Mouse (Mus musculus) lung, postnatal 4 days (tissue): ENCODE results near the gene Ralgapa1.
"Not testable (repeated sequence)": the region's sequence is repeated elsewhere in the genome, so short reads cannot be mapped to it uniquely, and the experiment has no call there.

Source experiments
- DNase-seq, 2 experiments: peaks; one replicate each; pipeline ENCODE4 v3.0.0; 2021

The Ralgapa1 gene

DNA sequence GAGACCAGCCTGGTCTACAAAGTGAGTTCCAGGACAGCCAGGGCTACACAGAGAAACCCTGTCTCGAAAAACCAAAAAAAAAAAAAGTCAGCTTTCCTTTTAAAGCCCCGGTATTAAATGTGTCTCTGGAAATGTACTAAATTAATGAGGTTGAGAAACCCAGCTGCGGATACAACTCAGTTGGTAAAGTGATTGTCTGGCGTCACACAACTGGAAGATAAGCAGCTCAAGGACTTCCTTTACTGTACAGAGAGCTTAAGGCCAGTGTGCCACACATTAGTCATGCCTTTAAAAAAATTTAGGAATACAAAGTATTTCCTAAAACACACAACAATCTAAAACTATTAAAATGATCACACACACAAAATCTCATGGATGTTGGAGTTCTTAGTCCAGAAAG is 22.2 kb downstream of the Ralgapa1 start:
- no peak for DNase-seq

DNA sequence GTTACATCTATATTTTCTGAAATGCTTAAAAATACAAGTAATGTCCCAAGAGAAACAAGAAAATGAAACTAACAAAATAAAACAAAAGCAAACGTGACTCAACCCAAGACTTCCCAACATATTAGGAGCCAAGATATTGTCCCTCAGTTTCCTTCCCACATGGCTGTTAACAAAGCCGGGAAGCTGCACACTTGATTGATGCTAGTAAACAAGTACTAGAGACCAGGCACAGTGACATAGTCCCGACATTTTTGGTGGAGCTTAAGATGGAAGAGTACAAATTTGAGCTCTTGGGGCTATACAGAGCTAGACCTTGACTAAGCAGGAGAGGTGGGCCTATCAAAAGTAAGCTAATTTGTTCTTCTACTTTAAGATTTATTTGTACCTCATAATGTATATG is 23.9 kb downstream of the Ralgapa1 start:
- no peak for DNase-seq

DNA sequence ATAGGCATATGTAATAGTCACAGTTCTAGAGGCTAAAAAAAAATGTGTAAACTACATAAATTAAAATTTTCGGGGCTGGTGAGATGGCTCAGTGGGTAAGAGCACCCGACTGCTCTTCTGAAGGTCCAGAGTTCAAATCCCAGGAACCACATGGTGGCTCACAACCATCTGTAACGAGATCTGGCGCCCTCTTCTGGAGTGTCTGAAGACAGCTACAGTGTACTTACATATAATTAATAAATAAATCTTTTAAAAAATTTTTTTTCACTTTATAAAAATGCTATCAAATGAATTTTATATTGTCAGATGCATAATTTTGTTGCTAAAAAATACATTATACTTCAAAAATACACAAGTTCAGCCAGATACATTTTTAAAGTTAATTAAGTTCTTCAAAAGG is 26.5 kb downstream of the Ralgapa1 start:
- not testable (repeated sequence) for DNase-seq

DNA sequence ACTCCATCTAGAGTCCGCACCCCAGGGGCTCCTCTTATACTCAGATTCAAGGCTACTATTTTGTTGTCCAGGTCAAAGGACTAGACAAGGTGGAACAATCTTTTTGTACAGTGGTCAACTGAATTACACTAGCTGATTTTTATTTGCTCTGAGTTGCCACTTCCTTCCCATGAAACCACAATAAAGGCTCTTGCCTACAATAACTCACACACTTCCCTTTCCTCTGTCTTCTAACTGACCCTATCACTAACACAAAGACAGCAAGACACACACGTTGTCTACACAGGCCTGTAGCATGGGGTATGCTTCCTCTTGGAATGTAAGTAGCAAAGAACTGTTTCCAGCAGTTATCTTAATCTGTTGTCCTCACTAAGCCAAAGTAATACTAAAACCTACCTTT is 35.7 kb downstream of the Ralgapa1 start:
- no peak for DNase-seq

DNA sequence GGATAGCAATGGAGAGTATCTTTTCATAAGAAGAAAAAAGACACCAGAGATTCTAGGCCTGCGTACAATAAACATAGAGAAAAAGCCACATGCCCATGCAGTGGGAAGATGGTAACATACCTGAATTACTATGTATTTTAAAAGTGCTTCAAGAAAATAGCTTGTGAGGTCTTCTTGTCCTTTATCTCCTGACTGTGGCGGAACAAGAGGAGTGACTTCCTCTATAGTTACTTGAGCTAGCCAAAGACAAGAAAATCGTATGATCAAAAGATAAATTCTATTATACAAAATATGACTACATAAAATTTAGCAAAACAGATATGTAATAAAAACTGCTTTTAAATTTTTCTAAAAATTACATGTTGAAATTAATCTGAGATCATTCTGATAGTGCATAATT is 38.3 kb downstream of the Ralgapa1 start:
- no peak for DNase-seq

DNA sequence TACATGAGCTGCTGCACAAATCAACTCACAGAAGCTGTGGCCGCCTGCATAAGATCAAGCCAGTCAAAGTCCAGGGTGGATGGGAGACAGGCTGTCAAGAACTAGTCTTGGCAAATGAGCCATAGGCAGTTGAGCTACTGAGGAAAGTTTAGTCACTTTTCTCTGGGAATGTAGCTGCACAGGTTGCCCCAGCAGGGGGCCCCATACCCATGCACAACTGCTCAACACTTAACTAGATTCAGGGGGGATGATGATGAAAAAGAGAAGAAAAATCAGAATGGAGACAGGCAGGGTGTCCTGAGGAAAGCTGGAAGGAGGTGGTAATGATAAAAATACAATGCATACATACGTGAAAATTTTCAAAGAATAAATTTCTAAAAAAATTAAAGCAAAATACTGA is 42.7 kb downstream of the Ralgapa1 start:
- DNase-seq = peak; percentile 36 to 48

DNA sequence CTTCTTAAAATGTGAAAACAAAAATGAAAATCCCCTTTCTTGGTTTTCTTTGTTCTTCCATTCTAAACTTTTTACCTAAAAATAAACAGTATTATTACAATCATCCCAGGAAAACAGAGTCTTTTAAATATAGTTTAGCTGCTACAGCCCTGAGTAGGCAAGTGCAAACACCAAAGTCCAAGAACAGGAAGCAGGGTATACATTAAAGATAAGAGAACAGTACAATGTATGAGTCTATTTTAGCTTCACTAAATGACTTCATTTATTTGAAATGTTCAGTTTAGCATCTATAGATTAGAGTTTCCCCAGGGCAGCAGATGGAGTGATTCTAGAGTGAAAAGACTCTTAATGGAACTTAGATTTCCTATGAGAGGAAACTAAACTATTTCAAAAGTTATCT is 43.6 kb downstream of the Ralgapa1 start:
- DNase-seq = no peak

DNA sequence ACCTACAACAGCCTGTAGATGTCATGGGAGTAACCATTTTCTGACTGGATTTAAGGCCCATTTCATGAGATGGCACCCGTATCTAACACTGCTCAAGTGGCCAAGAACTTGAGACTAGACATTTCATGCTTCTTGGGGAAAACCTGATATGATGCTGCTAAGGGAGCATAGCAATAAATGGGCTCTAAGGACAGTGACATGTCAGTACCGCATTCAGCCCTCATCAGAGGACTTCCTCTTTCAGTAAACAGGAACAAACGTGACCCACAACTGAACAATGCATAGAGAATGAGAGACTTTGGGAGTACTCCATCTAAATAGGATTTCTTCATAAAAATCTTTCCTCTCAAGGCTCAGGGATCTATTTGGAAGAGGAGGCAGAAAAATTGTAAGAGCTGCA is 46.7 kb downstream of the Ralgapa1 start:
- DNase-seq = no peak

DNA sequence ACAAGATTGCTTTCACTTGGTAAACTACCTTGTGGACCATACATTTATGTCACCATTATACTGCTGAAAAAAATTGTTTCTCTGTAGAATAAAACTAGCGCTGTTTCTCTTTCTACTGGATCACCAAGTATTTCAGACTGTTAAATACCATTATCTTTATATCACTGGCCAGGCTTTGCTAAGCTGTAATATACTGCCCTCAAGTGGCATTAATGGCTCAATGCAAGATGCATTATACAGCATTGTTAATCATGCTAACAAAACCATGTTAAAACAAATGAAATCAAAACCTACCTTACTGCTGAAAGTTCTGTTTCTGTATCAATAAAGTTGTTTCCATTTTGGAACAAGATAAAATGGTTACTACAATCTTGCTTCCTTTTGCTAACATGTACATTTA is 100.6 kb downstream of the Ralgapa1 start:
- DNase-seq = no peak

DNA sequence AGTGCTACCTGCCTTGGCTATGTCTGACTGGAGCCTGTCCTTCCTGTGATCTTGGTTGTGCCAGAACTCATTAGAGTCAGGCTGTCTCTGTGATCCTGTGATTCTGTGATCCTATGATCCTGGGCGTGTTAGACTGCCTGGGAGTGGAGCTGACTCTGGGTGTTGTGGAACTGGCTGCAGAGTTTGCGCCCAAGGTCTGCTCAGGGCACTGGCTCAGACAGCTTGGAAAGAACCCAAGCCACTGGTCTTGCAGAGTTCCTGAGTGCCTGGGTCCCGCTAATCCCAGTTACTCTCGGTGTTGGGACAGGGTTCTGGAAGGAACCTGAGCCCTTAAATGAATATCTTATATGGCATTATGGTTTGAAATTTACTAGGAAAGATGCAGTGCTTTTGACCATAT is 115.1 kb downstream of the Ralgapa1 start:
- no peak for DNase-seq

DNA sequence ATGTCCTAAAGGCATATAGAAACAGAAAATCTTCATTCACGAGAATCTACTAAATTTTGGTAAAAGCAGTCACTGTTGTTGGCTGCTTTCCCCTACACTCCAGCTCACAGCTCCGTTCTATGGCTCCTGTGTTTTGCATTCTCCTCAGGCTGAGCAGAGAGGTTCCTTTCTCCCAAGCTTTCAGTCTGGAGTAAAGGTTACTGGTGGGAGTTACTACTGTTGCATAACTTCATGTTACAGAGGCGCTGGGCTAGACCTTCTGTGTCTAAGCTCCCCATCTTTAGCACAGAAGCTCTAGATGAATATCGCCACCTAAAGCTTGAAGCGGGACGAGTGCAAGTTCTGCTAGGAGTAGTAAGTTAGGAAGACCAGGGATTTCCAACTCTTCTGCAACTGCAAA is 154.3 kb downstream of the Ralgapa1 start:
- DNase-seq = no peak

DNA sequence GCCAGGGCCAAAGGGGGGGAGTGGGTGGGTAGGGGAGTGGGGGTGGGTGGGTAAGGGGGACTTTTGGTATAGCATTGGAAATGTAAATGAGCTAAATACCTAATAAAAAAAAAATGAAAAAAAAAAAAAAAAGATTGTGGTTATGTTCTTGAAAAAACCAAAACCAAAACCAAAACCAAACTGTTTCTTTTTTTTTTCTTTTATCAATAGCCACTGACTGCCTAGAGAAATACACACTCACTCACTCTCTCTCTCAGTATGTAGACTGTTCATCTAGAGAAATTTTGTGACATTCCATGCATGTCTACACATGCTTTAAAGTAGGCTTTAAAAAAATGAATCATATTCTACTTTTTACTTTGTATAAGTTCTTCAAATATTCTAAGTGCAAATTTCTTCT is 157.8 kb downstream of the Ralgapa1 start:
- not testable (repeated sequence) for DNase-seq

DNA sequence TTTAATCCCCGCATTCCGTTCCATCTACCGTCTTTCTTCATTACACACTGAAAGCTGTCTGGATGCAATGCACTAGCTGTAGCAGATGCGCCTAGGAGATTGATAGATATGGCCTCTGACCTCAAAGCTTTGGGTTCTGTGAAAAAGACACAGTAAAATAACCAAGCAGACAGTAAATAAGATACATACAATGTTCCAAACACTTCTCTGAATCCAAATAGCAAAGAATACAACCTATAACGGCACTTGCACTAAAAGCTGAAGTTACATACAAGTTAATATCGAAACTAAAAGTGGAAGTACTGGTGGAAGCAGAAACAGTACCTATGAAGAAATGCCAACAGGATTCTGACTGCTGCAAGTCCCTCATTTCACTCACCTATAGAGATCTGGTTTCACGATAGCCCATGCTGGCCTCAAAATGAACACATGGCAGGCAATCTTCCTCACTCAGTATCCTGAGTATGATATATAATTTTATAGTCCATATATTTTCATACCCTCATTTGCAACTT is 172.9 kb downstream of the Ralgapa1 start:
- no peak for DNase-seq

DNA sequence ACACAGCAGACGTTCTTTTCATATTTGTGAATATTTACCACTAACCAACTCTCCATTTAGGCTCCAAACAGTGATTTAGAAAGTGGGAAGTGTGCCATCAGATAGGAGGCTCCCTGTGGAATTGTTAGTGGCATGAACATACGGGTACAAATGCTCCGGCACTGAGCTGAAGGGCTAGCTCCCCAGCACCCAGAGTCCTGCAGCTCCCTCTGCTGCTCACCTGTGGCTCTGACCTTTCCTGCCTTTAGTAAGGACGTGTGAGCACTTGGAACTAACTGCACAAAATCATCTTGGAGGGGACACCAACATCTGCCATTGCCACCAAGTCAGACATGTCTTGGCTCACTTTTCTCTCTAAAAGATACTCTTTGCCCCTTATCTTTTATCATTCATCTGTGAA is 194.3 kb downstream of the Ralgapa1 start:
- DNase-seq = peak in 1 of 2 experiments; percentile 13

DNA sequence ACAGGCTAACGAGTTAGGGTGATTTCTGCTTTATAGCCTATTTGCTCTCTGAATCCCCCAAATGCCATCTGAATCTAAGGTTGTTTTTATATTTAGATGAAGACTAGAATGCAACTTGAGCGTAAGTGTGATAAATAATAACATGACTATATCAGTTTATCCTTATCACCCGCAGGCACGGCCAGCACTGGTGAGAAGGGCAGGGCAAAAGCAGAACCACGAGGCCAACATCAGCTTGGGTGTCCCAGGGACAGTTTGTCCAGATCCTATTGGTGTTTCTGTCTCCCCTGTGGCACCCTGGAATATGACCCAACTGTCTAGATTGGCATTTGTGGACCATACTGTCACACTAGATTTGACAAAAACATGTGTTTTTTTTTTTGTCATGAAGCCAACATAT is 197.7 kb downstream of the Ralgapa1 start:
- no peak for DNase-seq

DNA sequence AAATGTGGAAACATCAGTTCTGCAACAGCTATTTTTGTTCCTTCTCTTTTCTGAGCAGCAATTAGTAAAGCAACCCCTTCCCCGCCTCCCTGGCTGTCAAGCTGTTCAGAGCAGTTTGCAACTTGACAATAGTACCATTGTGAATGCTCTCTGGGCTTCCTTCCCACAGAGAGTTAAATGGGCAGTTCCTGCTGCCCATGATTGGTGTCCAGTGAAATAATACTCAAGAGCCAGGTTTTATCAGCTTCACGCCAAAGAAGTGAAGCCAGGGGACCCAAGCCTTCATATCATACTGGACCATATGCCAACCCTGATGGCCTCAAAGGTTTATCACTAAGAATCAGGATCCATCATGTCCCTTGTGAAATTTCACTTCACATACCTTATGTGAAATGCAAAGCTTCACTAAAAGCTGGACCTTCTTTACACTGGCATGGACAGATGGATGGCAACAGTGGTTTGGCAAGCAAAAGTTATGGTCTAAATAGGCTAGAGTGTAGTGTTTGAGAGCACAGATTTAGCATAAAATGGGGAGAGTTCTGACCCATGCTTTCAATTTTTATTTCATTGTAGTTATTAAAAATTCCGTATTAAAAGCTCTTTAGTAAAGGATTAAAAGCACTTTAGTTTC is 198.2 kb downstream of the Ralgapa1 start:
- DNase-seq = no peak

DNA sequence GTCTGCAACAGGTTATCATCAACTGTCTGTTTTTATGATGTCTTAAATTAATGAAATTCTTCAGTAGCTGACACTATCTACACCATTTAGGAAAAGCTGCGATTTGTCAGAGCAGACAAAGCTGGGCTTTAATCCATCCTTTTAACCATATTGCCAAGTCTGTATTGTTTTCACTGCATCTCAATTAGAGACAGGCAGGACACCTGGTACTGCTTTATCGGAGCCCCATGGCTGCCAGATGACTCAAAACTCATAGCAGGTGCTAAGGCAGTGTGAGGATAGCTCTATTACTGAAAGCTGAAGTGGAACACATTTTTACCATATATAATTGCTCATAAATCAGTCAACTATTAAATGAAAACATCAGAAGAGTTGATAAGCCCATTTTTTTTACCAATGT is 200.6 kb downstream of the Ralgapa1 start:
- no peak for DNase-seq

DNA sequence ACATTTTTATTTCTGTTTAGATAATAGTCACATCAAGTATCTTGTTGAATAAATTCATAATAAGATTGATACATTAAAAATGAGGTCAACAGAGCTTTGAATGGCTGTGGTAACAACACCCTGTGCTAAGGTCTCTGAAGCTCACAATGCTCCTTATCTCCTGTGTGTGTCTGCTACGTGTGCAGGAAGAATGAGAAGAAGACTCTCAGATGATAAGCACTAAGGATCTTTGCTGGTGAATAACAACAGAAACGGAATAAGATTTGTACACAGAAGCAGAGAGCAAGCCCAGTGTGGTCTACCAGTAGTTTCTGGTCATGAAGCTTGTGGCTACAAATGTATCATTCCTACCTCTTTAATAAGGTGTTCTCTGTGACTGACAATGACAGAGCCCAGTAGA is 210.2 kb downstream of the Ralgapa1 start:
- DNase-seq = no peak

DNA sequence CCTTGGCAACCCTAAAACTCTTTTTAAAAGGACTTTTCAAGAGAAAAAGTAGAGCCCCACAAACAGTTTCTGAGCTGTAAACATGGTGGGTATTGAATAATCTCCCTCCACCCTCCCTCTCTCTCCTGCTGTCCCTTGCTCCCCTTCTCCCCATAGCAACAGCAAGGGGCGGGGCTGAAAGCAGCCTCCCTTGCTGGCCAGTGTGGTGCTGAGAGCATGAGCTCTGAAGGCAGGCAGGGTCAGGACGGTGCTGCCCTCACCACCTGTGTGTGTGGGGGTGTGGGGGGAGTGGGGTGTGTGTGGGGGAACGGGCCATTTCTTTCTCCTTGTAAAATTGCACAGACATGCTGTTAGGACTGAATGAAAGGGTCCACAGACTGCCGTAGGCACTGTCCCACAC is 213.1 kb downstream of the Ralgapa1 start:
- no peak for DNase-seq

DNA sequence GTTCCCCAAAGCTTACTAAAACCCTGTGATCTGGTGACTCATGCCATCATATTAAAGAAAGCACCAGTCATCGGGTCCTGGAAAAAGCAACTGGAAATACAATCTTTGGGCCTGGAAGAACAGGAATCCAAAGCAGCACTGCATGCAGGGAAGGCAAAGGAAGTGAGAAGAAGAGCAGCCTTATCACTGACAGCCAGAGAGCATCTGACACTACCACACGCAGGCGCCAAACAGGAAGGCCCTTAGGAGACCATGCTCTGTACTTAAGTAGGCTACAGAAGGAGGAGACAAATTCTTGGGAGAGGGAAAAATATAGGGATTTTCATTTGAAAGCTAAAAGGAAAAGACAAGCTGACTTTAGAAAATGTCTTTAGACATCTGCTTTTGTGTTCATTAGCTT is 216.6 kb downstream of the Ralgapa1 start:
- DNase-seq = no peak

DNA sequence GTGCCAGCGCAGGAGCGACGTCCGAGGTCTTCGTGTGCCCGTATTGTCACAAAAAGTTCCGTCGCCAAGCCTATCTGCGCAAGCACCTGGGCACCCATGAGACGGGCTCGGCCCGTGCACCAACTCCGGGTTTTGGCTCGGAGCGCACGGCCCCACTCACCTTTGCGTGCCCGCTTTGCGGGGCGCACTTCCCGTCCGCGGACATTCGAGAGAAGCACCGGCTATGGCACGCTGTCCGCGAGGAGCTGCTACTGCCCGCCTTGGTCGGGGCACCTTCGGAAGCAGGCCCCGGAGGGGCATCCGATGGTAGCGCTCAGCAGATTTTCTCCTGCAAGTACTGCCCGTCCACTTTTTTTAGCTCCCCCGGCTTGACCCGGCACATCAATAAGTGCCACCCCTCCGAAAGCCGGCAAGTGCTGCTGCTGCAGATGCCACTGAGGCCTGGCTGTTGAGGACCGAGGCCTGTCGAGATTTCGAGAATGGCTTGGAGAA is 220.4 kb downstream of the Ralgapa1 start:
- no peak for DNase-seq

DNA sequence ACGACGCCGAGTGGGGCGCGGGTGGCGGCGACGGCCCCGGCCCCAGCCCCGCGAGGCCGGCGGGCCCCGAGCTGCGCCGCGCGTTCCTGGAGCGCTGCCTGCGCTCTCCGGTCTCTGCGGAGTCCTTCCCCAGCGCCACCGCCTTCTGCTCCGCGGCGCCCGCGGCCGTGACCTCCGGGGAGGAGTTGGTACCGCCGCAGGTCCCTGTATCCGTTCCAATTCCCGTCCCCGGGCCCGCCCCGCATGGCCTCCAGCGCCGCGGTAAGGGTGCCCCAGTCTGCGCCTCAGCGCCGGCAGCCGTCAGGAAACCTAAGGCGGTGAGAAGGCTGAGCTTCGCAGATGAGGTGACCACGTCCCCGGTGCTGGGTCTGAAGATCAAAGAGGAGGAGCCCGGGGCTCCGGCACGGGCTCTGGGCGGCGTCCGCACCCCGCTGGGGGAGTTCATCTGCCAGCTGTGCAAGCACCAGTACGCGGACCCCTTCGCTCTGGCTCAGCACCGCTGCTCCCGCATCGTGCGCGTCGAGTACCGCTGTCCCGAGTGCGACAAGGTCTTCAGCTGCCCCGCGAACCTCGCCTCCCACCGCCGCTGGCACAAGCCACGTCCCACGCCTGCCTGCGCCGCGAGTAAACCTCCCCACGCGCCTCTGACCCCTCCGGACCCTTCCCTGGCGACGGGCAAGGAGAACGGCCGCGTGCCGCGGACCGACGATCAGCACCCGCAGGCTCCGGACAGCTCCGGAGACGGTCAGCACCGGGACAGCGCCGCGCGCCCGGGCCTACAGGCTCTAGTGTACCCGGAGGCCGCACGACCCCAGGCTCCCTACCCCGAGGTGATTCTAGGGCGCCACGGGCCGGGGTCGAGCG is 221.1 kb downstream of the Ralgapa1 start:
- DNase-seq = peak; percentile 75 to 79

DNA sequence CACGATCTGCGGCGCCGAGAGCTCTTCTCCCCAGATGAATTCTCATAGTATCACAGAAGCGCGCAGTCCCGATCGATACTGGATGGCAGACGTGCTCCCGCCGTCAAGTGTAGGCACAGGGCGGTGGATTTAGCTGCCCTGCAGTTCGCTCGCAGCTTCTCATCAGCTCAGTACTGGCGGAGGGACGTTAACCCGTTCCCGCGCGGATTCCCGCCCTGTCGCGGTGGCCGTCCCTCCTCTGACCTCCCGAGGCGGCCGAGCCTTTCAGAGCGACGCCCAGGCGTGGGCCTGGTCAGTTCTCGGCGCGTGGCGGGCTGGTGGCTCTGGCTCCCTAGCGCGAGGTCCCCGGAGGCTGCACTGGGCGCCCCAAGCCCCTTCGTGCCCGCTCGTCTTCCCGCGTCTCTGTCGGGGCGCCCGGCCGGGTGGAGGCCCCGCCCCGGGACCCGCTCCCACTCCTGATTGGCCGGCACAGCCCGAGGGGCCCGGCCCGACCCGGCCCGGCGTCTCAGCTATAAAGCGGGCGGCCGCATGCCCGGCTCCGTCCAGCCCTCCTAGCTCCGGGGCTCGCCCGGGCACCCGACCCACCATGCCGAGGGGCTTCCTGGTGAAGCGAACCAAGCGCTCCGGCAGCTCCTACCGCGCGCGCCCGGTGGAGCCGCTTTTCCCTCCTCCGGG is 221.9 kb downstream of the Ralgapa1 start, which contains the start of gene Insm2:
Gene Insm2, plus strand, starts transcription at position 541 of the 675 bp plus-strand sequence.
- DNase-seq = peak in 1 of 2 experiments; percentile 22

DNA sequence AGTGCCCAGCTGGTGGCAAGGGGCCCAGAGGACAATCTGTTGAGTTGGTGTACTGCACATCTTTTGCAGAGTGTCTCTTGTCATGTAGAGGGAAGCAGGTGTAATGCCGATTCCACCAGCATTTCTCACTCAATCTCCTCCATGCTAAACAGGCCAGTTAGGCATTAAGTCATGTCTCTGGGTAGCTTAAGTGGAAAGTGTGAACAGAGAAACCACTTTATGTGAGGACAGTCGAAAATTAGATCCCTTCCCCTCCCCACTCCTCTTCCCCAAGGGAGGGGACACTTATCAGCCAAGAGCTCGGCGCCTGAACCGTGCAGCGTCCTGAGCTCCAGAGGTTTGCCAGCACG is 222.5 kb downstream of the Ralgapa1 start:
- no peak for DNase-seq
